Mouse (Mus musculus) induced T-regulatory cell, adult 2 months (primary cell): ENCODE data around the gene Smurf1.

Experiments
- DNase-seq: peaks from one replicate; pipeline ENCODE4 v3.0.0-alpha.2; 2012; ENCODE audit warnings: low read depth

The Smurf1 gene

GRCm38 (mm10) chr5:144954432-144954831, 11.2 kb downstream of the Smurf1 start:
- DNase-seq = no peak

DNA sequence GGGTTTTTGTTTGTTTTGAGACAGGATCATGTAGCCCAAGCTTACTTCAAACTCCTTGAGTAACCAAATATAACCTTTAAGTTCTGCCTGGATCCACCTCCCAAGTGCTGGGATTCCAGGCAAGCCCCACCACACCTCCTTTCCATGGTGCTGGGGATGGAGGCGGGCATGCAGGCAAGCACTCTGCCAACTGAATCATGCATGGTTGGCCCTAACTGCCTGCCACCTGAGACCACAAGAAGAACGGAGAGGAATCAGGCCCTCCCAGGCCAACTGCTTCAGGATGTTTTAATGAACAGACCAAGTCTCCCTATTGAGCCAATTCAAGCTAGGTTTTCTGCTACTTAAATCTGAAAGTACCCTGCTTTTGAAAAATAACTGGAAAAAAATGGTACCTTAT, 13.1 kb downstream of the Smurf1 start:
- no peak for DNase-seq

GRCm38 (mm10) chr5:144950428-144951051, 15.1 kb downstream of the Smurf1 start:
- DNase-seq = no peak

DNA sequence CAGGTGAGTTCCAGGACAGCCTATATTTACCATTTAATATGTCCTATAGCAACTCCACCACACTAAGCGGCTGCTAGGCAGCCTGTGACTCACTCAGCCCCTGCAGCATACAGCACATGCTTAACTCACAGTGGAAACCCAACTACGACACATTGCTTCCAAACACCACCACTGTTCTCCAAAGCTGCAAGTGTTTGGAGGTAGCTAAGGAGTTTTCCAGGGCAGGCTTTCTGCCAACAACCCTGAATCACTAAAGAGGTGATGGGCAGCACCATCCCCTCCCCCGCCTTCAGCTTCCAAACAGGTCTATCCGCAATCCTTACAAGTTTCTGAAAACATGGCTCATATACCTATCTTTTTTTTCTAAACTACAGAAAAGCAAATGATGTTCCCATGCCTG, 15.8 kb downstream of the Smurf1 start:
- no peak for DNase-seq

DNA sequence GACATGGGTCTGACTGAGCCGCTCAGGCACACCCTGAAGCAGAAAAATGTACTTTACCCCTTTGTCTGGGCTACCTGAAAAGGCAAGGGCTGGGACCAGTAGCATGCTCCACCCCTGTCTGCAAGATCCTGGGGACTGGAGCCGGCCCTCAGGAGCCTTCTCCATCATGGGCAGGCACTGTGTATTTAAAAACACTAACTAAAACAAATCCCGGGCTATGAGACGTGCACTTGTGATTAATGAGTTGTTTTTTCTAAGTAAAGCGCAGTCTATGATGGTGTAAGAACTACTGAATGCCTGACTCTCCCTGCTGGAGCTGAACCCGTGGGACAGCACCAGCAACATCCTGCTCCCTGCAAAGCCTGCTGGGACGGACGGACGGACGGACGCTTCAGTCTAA, 17.2 kb downstream of the Smurf1 start:
- no peak for DNase-seq

GRCm38 (mm10) chr5:144948002-144948401, 17.6 kb downstream of the Smurf1 start:
- DNase-seq = no peak

DNA sequence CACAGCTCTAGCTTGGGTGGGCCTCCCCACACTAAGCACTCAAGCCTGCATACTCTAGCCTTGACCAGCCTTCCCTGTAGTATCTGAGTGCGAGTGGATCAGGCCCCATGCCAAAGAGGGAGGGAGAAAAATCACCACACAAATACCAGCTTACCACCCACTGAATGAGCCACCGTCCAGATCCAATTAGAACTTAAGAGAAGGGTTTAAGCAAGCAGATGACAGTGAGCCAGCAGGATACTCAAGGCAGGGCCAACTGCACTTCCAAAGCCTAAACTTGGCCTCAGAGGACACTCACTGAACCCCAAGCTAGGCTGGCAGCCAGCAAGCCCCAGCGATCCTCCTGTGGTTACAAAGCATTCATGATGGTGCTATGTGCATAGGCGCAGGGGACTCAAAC, 19.6 kb downstream of the Smurf1 start:
- DNase-seq = no peak

- DNase-seq = no peak
Measured at GRCm38 (mm10) chr5:144944932-144945331, 20.7 kb downstream of the Smurf1 start.

- no peak for DNase-seq
Measured at GRCm38 (mm10) chr5:144944370-144944769, 21.3 kb downstream of the Smurf1 start.

DNA sequence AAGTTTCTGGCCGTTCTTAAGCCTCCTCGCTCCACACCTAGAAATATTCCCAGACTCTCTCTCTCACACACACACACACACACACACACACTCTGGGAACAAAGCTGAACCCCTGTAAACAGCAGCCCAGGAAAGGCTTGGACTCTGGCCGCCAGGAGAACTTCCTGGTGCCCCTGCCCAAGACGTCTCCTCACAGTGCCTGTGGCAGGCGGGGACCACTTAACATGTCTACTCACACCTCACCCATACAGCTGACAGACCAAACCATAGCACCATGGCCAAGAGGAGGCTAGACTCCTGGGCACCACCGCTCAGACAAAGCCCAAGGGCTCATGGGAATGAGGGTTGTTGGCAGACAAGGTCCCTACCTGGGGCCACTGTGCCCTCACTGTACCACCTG, 22.3 kb downstream of the Smurf1 start:
- no peak for DNase-seq

GRCm38 (mm10) chr5:144942431-144942830, 23.2 kb downstream of the Smurf1 start:
- DNase-seq = no peak

DNA sequence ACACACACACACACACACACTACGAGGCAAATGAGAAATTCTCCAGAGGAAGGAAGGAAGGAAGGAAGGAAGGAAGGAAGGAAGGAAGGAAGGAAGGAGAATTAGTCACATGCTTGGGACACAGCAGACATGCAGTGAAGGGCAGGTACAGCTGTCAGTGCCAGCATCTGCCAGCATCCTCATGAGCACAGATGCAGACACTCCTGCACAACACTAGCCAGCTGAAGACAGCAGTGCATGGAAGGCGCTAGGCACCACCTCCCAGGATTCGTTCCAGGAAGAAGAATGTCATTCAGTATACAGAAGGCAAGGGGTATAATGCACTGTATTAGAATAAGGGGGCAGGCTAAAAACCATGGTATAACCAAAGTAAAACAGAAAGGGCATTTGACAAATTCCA, 24.7 kb downstream of the Smurf1 start:
- no peak for DNase-seq

- DNase-seq = peak; percentile 25
Measured at GRCm38 (mm10) chr5:144937304-144937703, 28.3 kb downstream of the Smurf1 start.

GRCm38 (mm10) chr5:144933486-144933885, 32.2 kb downstream of the Smurf1 start:
- no peak for DNase-seq

DNA sequence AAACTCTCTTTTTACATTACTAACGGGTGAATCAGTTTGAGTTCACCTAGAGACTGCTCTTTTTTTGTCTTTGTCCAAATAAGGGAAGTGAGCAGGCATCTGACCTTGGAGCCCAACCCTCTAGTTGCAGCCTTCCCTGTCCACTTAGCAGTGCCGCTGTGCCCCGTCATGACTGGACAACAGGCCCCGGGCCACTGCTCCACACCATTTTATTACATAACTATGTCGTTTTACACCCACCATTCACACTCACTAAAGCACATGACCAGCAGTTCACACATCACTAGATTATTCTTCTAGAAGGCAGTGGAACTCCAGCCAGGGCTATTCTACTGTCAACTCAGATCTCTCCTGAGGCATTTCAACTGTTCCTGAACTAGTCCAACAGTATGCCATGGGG, 33.8 kb downstream of the Smurf1 start:
- no peak for DNase-seq

DNA sequence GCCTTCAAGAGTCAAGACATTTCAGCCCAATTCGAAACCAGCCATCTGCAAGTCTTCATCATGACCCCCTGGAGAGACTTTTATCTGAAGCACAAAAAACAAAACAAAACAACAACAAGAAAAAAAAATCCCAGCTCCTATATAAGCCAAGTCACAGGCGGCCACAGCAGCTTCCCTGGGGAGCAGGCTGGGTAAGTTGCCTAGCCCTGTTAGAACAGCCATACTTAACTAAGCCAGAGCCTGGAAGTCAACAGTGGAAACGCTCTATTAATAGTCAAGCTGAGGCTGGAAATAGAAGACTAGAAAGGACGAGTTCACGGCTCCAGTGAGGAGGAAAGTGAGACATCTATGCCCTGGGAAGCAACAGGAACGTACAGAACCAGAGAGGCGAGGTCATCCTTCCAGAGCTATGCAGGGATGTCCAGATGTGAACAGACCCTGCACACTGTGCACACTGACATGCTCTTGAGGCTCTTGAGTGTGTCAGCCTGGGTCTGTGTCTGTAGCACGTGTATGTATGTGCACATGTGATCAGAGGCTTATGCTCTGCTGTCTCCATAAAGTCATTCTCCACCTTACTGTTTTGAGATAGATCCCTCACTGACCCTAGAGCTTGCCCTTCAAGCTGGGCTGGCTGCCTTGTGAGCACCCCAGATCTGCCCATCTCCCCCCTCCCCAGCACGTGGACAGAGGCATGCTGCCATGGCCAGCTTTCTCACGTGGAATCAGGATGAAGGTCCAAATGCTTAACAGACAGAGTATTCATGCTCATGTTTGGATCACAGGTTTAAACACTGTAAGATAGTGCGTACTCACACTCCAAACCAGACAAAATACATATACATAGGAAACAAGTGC, 36.6 kb downstream of the Smurf1 start:
- no peak for DNase-seq

DNA sequence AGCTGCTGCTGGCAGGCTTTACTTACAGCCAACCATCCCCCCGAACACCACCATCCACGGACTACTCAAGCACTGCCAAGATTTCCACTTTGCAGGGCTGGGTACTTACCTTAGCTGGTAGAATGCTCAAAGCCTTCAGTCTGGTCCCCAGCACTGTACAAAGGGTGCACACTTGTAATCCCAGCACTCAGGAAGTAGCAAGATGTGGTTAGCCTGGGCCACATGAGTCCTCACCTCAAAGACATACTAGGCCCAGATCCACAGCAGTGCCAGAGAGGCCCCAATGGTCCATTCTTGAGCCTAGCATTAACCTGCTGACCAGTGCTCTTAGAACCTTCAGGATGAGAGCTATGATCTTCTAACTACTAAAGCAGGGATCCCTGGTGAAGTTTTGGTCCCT, 39.4 kb downstream of the Smurf1 start:
- no peak for DNase-seq

DNA sequence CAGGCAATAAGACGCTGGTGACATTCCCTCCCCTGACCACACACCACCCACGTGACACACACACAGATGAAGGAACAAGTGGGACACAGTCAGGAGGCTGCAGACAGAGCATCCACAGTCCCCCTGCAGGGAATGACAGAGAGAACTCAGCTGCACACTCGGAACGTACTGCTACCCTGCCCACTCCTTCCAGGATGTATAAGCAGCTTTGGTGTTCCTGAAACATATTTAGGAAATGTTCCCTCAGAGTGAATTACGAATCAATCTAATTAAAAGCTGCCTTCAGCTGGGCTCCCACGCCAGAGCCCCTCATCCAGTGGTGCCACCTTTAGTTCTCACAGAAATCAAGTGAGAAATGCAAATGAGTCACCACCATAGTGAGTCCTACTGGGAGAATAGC, 42.3 kb downstream of the Smurf1 start:
- DNase-seq = no peak

GRCm38 (mm10) chr5:144919790-144920189, 45.9 kb downstream of the Smurf1 start:
- DNase-seq = peak; percentile 44

- no peak for DNase-seq
Measured at GRCm38 (mm10) chr5:144919194-144919593, 46.5 kb downstream of the Smurf1 start.

DNA sequence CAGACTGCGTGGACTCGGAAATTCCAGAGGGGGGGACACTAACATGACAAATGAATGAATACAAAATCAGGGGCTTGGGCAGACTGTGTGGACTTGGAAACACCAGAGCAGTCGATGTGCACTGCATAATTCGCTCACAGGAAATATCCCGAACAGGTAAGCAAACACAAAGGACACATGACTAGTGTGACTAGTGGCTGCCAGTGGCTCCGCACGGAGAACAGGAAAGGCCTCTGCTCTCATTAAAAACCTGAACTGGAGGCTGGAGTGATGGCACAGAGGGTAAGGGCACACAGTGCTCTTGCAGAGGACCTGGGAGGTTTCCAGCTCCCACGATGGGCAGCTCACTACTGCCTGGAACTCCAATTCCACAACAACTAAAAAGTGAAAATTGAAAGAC, 47.4 kb downstream of the Smurf1 start:
- DNase-seq = no peak

DNA sequence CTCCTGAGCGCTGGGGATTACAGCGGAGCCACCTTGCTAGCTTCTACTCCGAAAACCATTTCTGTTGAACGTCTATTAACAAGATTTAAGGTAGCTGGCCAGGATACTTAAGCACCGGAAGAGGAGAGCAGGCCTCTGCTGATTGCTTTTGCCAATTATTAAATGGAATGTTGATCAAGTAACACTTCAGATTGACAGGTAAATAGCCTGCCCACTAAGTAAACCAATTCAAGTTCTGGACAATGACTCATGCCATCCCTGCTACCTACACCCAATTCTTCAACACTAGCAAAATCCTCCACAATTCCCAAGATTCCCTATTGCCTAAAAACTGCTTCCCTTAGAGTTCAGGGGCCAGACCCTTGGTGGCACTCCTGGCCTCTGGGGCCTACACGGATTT, 48.5 kb downstream of the Smurf1 start:
- no peak for DNase-seq

- no peak for DNase-seq
Measured at GRCm38 (mm10) chr5:144915828-144916227, 49.8 kb downstream of the Smurf1 start.

DNA sequence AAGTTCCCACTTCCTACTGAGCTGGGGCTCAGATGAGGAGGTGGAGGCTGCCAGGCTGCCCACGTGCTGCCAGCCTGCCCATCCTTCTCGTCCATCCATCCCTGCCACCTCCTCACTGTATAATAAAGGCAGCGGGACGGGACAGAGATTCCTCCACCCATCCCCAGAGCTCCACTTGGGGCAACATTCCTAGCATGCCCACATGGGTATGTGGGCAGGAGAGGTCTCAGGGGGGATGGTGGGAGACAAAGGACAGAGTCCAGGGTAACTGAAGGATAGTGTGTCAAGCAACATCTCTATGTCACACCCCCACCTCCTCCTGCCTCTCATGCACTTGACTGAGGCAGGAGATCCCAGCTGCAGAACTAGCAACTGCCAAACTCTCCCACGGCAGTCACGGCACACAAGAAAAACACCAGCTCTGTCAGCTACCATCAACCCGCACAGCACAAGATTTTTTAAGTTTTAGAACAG, 51.2 kb downstream of the Smurf1 start:
- no peak for DNase-seq
